Mouse (Mus musculus) heart, embryonic 16.5 days (tissue): ENCODE data around the gene Klri2. TPM values are rescaled to one million over a fixed set of nuclear protein-coding genes. Genes with fewer than 3 reads are reported as not detected.
"Not testable (repeated sequence)": the region's sequence is repeated elsewhere in the genome, so short reads cannot be mapped to it uniquely, and the experiment has no call there.

ENCODE experiments used
- ATAC-seq: fragments of 200-750 bp; cut with Nextera tagmentation; replicated peaks from 2 replicates; pipeline ENCODE4 v1.8.0; 2017; ENCODE audit warnings: moderate number of reproducible peaks; ENCODE audit not compliant: insufficient read depth, low FRiP score; ENCODE audit errors: extremely low read depth
- H3K27ac ChIP-seq: fragments of 300-500 bp; sonication (generic); 2 replicates; pipeline ENCODE4 v1.5.1; 2014; ENCODE audit warnings: mild to moderate bottlenecking, low read length, control low read depth, moderate library complexity
- H3K27me3 ChIP-seq: fragments of 300-500 bp; sonication (generic); 2 replicates; pipeline ENCODE4 v1.6.1; 2014; ENCODE audit warnings: low read length, mixed read lengths; ENCODE audit not compliant: control insufficient read depth, insufficient read depth
- H3K36me3 ChIP-seq: fragments of 300-500 bp; sonication (generic); 2 replicates; pipeline ENCODE4 v1.6.1; 2014; ENCODE audit not compliant: control insufficient read depth, insufficient read depth
- H3K4me1 ChIP-seq: fragments of 300-500 bp; sonication (generic); 2 replicates; pipeline ENCODE4 v1.6.1; 2014; ENCODE audit warnings: low read length, mixed read lengths; ENCODE audit not compliant: control insufficient read depth, insufficient read depth
- H3K4me2 ChIP-seq: fragments of 300-500 bp; sonication (generic); 2 replicates; pipeline ENCODE4 v1.6.1; 2014; ENCODE audit warnings: low read depth, mild to moderate bottlenecking, control low read depth, low read length
- H3K4me3 ChIP-seq: fragments of 300-500 bp; sonication (generic); 2 replicates; pipeline ENCODE4 v1.5.1; 2014; ENCODE audit warnings: mild to moderate bottlenecking, control low read depth, low read length
- H3K9ac ChIP-seq: fragments of 300-500 bp; sonication (generic); 2 replicates; pipeline ENCODE4 v1.6.1; 2014; ENCODE audit warnings: low read length, control low read depth
- H3K9me3 ChIP-seq: fragments of 300-500 bp; sonication (generic); replicated peaks from 2 replicates; pipeline ENCODE4 v1.6.1; 2016; ENCODE audit warnings: low read length; ENCODE audit not compliant: control insufficient read depth
- WGBS: fragments of 180-500 bp; shearing (Covaris S2); extraction: QIAGEN DNeasy Blood & Tissue Kit; methylation state at CpG from one replicate; pipeline ENCODE4 v1.1.7; 2014; 5-methylcytosine and 5-hydroxymethylcytosine counted together
- microRNA-seq: library from miRNA; unstranded; fragments of <30 nt; microRNA quantifications from one replicate; pipeline ENCODE4, GENCODE M21; 2017
- polyA plus RNA-seq: library from polyadenylated mRNA; unstranded; fragments of >200 nt; fragmentation: Nextera tagmentation; extraction: Ambion mirVana; gene quantifications from 2 replicates; pipeline ENCODE4 v1.2.1, GENCODE M21; 2015

The Klri2 gene
- polyA plus RNA-seq, 1 experiment from 2014 or later, result 0.07 TPM

GRCm38 (mm10) chr6:129717032-129717431, 23.3 kb downstream of the Klri2 start, which contains the start of gene Klri1:
Gene Klri1, minus strand, starts transcription at chr6:129717132.
- 86% methylated on average over 4 of the region's 4 CpGs for WGBS

GRCm38 (mm10) chr6:129713566-129713965, 26.7 kb downstream of the Klri2 start:
- H3K27ac ChIP-seq, result no peak overlapping the region
- no peaks in the 10 kb centered on the region for H3K9me3 ChIP-seq
- WGBS, result 29% methylated on average over 1 of the region's 1 CpGs
- no peak for ATAC-seq
- H3K4me2 ChIP-seq, result no peak overlapping the region
- H3K9ac ChIP-seq, result no peak overlapping the region
- H3K4me1 ChIP-seq, result no peaks in the 10 kb centered on the region
- no peaks in the 10 kb centered on the region for H3K36me3 ChIP-seq
- no peaks in the 10 kb centered on the region for H3K27me3 ChIP-seq
- H3K4me3 ChIP-seq, result no peak overlapping the region

More at GRCm38 (mm10) chr6:129717032-129717431, 23.3 kb downstream of the Klri2 start, which contains the start of gene Klri1:
- Histone ChIP-seq H3K9ac (no peak within 1 kb of the TSS), H3K4me1 (no peaks in the 10 kb centered on the region), H3K27ac (no peak within 1 kb of the TSS), H3K27me3 (no peaks in the 10 kb centered on the region), H3K9me3 (no peaks in the 10 kb centered on the region), H3K4me2 (no peak within 1 kb of the TSS), H3K36me3 (no peaks in the 10 kb centered on the region), H3K4me3 (no peak within 1 kb of the TSS)
- no peak for ATAC-seq

DNA sequence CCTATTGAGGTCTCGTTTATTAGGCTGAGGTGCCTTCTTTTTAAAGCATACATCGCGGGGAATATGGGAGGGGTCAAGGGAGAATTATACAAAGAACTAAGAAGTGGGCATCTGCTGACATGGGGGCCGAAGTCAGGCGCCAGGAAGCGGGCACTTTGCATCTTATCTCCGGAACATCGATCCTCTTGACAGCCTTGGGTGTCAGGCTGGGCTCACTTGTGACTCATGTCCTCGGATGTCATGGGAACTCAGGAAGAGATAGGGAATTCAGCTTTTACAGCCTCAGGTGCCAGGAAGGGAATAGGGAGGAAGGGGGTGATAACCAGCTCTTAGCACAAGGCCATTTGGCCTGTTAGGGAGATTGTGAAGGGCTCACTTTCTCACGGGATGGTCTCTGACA, 48.8 kb downstream of the Klri2 start:
- H3K9ac ChIP-seq, H3K36me3 ChIP-seq, ATAC-seq, H3K27me3 ChIP-seq, H3K4me2 ChIP-seq, H3K9me3 ChIP-seq, H3K4me3 ChIP-seq, H3K4me1 ChIP-seq, H3K27ac ChIP-seq: not testable (repeated sequence)
- whole genome bisulfite sequencing, result 58% methylated on average over 10 of the region's 10 CpGs

- Histone ChIP-seq H3K9ac (no peak overlapping the region), H3K4me3 (no peak overlapping the region), H3K27ac (no peak overlapping the region), H3K27me3 (no peaks in the 10 kb centered on the region), H3K9me3 (no peaks in the 10 kb centered on the region), H3K4me2 (no peak overlapping the region), H3K4me1 (no peaks in the 10 kb centered on the region), H3K36me3 (no peaks in the 10 kb centered on the region)
- WGBS, result 52% methylated on average over 1 of the region's 1 CpGs
- ATAC-seq, result no peak
These were observed 59.9 kb downstream of the Klri2 start for GRCm38 (mm10) chr6:129680379-129680778.

Small RNA genes within 50 kb of the gene (microRNA-seq; reads per million reads assigned to microRNA genes)
- not detected for gene Mir680-1

Other genes starting within 250 kb of the Klri2 start
- gene Olr1, start 233.3 kb downstream of the Klri2 start, polyA plus RNA-seq, result 0.30 and 0.39 TPM in 2 replicates
- 0.05 TPM in 1 of 2 replicates, not detected in the other for gene Tmem52b, start 227.9 kb downstream of the Klri2 start, polyA plus RNA-seq
- 39.7 and 41.8 TPM in 2 replicates for gene Gabarapl1, start 207.3 kb downstream of the Klri2 start, polyA plus RNA-seq
- gene Klre1, start 162.6 kb downstream of the Klri2 start, polyA plus RNA-seq, result not detected in 2 replicates
- 1.0 and 2.6 TPM in 2 replicates for gene Klrd1, start 148.7 kb downstream of the Klri2 start, polyA plus RNA-seq
- 0.75 and 1.2 TPM in 2 replicates for gene Klrk1, start 116.6 kb downstream of the Klri2 start, polyA plus RNA-seq
- not detected in 2 replicates for gene Klrc3, start 97.1 kb downstream of the Klri2 start, polyA plus RNA-seq
- 0.14 and 0.47 TPM in 2 replicates for gene Klrc2, start 79.8 kb downstream of the Klri2 start, polyA plus RNA-seq
- 0.17 and 0.84 TPM in 2 replicates for gene Klrc1, start 61.5 kb downstream of the Klri2 start, polyA plus RNA-seq
- not detected in 2 replicates for gene Klri1, start 23.4 kb downstream of the Klri2 start, polyA plus RNA-seq
- gene Gm156, start 43.8 kb upstream of the Klri2 start, polyA plus RNA-seq, result not detected in 2 replicates
- not detected in 2 replicates for gene Gm17631, start 122.2 kb upstream of the Klri2 start, polyA plus RNA-seq
- gene Klra17, start 136.2 kb upstream of the Klri2 start, polyA plus RNA-seq, result not detected in 2 replicates
- 0.60 TPM in 1 of 2 replicates, not detected in the other for gene Klra5, start 177.2 kb upstream of the Klri2 start, polyA plus RNA-seq